Mouse (Mus musculus): ENCODE measurements around the gene Tbx21. TPM values are rescaled to one million over a fixed set of nuclear protein-coding genes. Genes with fewer than 3 reads are reported as not detected.

Tbx21 gene
- polyA plus RNA-seq (2016; fragmentation: Nextera tagmentation; extraction: Ambion mirVana): 0.10 and 0.25 TPM in 2 replicates

DNA sequence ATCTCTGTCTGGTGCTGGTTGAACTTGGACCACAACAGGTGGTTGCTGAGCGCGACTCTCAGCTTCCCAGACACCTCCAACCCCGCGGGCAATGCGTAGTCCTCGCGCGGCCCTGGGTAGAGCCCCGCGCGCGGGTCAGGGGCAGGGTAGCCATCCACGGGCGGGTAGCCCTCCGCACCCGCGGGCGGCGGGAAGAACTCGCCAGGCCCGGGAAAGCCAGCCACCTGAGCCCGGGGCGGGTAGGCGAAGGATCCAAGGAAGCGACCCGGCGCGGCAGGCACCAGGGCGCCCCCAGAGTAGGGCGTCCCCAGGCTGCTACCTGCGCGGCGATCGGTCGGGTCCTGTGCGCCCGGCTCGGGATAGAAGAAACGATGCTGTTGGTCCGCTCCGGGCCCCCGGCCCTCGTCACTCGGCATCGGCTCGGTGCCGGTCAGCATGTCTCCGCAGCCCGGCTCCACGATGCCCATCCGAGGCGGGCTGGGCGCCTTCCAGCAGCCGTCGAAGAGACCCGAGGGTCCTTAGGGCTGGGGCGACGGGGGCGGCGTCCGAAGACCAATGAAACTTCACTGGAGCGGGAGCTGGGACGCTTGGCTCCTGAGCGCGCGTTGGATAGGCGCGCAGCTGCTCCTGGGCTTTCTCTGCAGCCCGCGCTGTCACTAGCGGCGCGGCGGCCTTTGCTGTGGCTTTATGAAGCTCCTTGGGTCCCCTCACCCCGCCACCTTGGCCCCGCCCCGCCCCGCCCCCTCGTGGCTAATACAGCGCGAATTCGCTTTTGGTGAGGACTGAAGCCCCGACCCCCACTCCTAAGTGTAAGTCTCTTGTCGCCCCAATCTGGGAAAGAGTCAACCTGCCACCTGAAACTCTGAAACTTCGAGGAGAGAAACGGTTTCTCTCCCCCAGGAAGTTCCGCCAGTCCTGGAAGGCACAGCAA, at the start of gene Tbx21:
Gene Tbx21 (minus strand): TSS at position 661 of the 931 bp plus-strand sequence.
- peaks cover 42% of the 10 kb centered on the region for H3K4me1 ChIP-seq
- peak within 1 kb of the TSS; percentile 56 for H3K4me3 ChIP-seq
- no peaks in the 10 kb centered on the region for H3K36me3 ChIP-seq
- WGBS: under 1% methylated on average over 87 of the region's 87 CpGs
- 0 out of 2 replicates have a peak within 1 kb of the TSS, but pooled peaks have one; percentile 38 for H3K27ac ChIP-seq (replicated peaks)
- peak; percentile 57 for DNase-seq (ENCODE audit: low spot score)
- H3K27me3 ChIP-seq (ENCODE audit: low read depth, poor library complexity, severe bottlenecking): peaks cover 92% of the 10 kb centered on the region
- no peaks in the 10 kb centered on the region for H3K9me3 ChIP-seq (replicated peaks)

DNA sequence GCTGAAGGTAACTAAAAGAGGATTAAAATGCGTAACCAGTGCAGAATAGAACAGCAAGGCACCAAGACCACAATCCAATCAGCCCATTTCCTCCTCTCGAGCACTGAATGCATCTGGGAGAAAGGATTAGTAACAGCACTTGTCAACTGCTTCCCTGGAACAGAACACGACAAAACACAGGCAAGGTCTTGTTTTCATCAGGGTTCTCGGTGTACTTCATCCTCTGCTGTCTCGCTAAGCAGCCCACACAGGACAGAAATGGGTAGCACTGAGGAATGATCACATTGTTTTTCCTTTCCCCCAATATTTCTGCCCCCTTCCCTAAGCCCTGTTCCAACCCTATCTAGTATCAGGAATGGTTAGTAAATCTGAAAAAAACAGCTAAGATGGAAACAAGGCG, 45.2 kb upstream of the Tbx21 start:
- Histone ChIP-seq H3K9me3 (replicated peaks) (no peaks in the 10 kb centered on the region), H3K27ac (replicated peaks) (no peak overlapping the region), H3K36me3 (peaks cover 100% of the 10 kb centered on the region), H3K27me3 (ENCODE audit: low read depth, poor library complexity, severe bottlenecking) (no peaks in the 10 kb centered on the region), H3K4me3 (no peak overlapping the region), H3K4me1 (no peaks in the 10 kb centered on the region)
- DNase-seq (ENCODE audit: low spot score): no peak
- 71% methylated on average over 6 of the region's 6 CpGs for WGBS

DNA sequence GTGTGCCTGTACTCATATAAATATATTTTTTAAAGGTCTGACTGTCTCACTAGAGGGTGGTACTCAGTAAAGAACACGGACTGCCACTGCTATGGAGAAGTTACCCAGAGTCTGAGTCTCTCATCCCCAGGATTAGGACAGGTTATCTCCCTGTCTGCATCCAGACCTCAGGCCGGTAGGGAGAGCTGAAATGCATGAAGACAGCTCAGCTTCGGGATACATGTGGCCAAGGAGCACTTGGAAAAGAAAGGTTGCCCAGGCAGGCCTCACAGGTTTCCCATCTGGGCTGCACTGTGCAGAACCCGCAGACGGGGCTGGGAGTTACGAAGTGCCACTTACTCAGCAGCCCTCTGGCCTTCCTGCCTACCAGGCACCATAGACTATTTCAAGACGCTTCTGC, 41.9 kb upstream of the Tbx21 start:
- DNase-seq (ENCODE audit: low spot score): no peak
- Histone ChIP-seq H3K4me3 (no peak overlapping the region), H3K27ac (replicated peaks) (no peak overlapping the region), H3K9me3 (replicated peaks) (no peaks in the 10 kb centered on the region), H3K4me1 (peaks cover 18% of the 10 kb centered on the region), H3K36me3 (peaks cover 87% of the 10 kb centered on the region), H3K27me3 (ENCODE audit: low read depth, poor library complexity, severe bottlenecking) (peaks cover 4% of the 10 kb centered on the region; the same call in 1 of the 2 replicates)
- whole genome bisulfite sequencing: 84% methylated on average over 7 of the region's 7 CpGs

DNA sequence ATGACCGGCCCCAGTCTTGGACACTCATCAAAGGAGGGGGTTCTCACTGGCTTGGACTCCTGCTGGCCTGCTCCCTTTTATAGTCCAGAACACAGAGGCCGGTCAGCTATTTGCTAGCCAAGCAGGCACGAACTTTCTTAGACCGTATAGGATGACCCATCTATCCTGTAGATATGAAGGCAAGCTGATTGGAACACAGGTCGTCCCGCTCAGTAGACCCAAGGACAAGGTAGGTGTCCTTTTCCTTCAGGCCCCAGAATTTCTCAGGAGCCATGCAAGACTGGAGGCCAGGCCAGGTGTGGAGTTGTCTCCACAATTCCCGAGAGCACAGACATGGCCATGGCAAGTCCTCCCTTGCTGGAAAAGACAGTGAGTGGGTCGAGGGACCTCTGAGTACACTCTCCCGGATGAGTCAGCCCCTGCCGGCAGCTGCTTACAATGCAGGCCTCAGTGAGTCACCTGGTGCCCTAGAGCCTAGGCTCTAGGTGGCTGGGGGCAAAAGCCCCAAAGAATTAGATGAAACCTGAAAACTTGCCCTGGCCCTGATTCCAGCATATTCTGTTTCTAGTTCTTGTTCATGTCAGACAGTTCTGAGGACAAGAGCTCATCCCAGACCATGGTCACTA, 37.6 kb upstream of the Tbx21 start:
- WGBS: 20% methylated on average over 10 of the region's 10 CpGs
- Histone ChIP-seq H3K4me1 (peaks cover 48% of the 10 kb centered on the region), H3K36me3 (peaks cover 46% of the 10 kb centered on the region), H3K27ac (replicated peaks) (peak overlapping the region; percentile 53), H3K9me3 (replicated peaks) (no peaks in the 10 kb centered on the region), H3K4me3 (peak overlapping the region; percentile 66), H3K27me3 (ENCODE audit: low read depth, poor library complexity, severe bottlenecking) (peaks cover 29% of the 10 kb centered on the region)
- DNase-seq (ENCODE audit: low spot score): peak; percentile 33

DNA sequence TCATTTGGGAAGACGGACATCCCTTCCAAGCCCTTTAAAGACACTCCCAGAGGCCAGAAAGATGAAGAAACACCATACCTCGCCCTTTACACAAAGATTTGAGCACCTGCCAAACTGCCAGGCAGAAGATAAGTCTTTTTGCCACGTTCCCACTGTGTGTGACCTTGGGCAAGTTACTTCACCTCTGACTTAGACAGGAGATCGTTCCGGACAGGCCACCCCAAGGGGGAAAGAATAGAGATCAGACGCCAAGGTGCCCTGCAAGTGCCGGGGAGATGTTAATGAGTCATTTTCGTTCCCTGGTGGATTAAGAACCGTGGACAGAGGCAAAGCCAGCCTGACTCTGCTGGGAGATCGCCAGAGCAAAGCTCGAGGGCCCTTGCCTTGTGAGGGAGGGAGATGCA, 36.9 kb upstream of the Tbx21 start:
- H3K4me1 ChIP-seq: peaks cover 48% of the 10 kb centered on the region
- DNase-seq (ENCODE audit: low spot score): peak; percentile 45
- H3K9me3 ChIP-seq (replicated peaks): no peaks in the 10 kb centered on the region
- H3K4me3 ChIP-seq: peak overlapping the region; percentile 66
- H3K36me3 ChIP-seq: peaks cover 42% of the 10 kb centered on the region
- WGBS: under 1% methylated on average over 11 of the region's 11 CpGs
- H3K27ac ChIP-seq (replicated peaks): peak overlapping the region; percentile 53
- H3K27me3 ChIP-seq (ENCODE audit: low read depth, poor library complexity, severe bottlenecking): peaks cover 36% of the 10 kb centered on the region

DNA sequence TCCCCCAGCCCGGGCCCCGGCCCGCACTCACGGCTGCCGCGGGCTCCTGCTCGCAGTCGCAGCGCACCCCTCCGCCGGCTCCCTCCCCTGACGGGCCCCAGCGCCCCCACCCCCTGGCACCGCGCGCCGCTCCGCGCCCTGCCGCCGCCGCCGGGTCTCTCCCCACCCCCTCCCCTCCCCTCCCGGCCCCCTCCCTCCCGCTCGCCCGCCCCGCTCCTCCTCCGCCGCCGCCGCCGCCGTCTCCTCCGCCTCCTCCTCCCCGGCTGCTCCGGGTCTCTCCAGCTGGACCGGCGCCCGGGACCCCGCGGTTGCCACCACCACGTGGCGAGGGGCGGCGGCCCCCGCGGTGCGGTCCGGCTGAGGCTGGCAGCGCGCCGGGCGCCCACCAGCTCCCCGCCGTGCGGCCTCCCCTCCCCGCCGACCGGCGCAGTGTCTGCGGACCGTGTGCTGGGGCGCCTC, 36.2 kb upstream of the Tbx21 start, which contains the start of gene Tbkbp1:
Gene Tbkbp1 (minus strand): TSS at position 153 of the 459 bp plus-strand sequence.
- Histone ChIP-seq H3K4me1 (peaks cover 52% of the 10 kb centered on the region), H3K9me3 (replicated peaks) (no peaks in the 10 kb centered on the region)
- 1% methylated on average over 37 of the region's 64 CpGs for WGBS

DNA sequence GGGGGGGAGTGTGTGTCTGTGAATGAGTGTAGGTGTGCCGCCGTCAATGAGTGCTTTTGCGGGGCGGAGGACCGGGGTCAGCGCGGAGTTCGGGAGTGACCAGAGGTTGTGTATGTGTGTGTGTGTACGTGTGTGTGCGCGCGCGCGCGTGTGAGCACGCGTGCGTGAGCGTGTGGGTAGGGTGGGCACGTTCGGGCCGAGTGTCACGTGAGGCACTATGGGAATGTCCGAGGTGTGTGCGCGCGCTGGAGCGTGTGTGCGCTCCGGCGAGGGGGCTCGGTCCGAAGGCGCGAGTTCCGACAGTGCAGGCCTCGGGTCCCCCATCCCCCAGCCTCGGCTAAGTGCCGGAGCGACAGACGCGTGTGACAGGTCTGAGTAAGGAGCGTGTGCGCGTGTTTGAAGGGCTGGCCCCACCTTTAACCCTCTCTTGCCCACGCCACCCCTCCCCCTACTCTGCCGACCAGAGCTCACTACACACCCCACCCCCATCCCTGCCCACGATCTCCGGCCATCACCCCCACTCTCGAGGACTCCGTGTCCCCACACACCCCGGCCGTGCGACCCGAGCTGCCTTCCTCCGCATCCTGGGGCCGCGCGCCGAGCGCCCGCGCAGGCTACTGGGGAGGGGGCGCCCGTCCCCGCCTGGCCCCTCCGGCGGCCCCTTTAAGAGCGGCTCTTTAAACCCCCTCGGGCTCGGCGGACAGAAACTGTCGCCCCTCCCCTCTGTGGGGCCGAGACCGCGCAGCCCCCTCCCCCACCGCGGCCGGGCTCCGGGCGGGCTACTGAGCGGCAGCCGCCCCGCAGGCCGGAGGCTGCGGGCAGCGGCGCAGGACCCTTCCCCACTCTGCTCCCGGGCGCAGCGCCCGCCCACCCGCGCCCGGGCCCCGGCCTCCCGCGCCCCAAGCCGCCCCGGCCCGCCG, 35.5 kb upstream of the Tbx21 start:
- H3K4me3 ChIP-seq: peak overlapping the region; percentile 66
- H3K9me3 ChIP-seq (replicated peaks): no peaks in the 10 kb centered on the region
- peaks cover 35% of the 10 kb centered on the region for H3K36me3 ChIP-seq
- DNase-seq (ENCODE audit: low spot score): peak; percentile 86
- 2% methylated on average over 94 of the region's 102 CpGs for WGBS
- H3K27ac ChIP-seq (replicated peaks): peak overlapping the region; percentile 96
- H3K4me1 ChIP-seq: peaks cover 54% of the 10 kb centered on the region
- H3K27me3 ChIP-seq (ENCODE audit: low read depth, poor library complexity, severe bottlenecking): peaks cover 36% of the 10 kb centered on the region

More for the DNA sequence above, 36.2 kb upstream of the Tbx21 start, which contains the start of gene Tbkbp1:
- no peak for DNase-seq (ENCODE audit: low spot score)
- Histone ChIP-seq H3K27me3 (ENCODE audit: low read depth, poor library complexity, severe bottlenecking) (peaks cover 36% of the 10 kb centered on the region), H3K36me3 (peaks cover 36% of the 10 kb centered on the region), H3K4me3 (peak within 1 kb of the TSS; percentile 66), H3K27ac (replicated peaks) (peak within 1 kb of the TSS; percentile 96)

DNA sequence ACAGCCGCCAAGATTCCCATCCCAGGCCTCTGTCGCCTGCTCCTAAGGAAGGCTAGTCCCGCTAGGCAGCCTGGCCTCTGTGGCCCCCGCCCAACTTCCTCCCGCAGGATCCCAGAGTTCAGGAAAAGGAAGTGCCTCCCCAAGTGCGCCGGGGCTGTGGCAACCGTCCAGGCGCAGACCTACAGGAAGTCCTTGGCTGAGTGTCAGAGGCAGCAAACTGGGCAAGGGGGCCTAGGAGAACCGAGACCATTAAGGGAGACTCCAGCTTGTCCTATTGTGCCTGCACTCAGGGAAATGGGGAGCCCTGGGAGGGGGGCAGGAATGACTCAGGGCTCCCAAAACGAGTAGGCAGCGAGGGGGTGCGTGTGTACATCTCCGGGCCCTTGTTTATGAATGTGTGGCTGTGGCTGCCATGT, 34.9 kb upstream of the Tbx21 start:
- peaks cover 36% of the 10 kb centered on the region for H3K27me3 ChIP-seq (ENCODE audit: low read depth, poor library complexity, severe bottlenecking)
- H3K4me1 ChIP-seq: peaks cover 61% of the 10 kb centered on the region
- peak overlapping the region; percentile 96 for H3K27ac ChIP-seq (replicated peaks)
- H3K36me3 ChIP-seq: peaks cover 28% of the 10 kb centered on the region
- peak; percentile 45 for DNase-seq (ENCODE audit: low spot score)
- no peaks in the 10 kb centered on the region for H3K9me3 ChIP-seq (replicated peaks)
- 5% methylated on average over 14 of the region's 14 CpGs for WGBS
- peak overlapping the region; percentile 66 for H3K4me3 ChIP-seq

DNA sequence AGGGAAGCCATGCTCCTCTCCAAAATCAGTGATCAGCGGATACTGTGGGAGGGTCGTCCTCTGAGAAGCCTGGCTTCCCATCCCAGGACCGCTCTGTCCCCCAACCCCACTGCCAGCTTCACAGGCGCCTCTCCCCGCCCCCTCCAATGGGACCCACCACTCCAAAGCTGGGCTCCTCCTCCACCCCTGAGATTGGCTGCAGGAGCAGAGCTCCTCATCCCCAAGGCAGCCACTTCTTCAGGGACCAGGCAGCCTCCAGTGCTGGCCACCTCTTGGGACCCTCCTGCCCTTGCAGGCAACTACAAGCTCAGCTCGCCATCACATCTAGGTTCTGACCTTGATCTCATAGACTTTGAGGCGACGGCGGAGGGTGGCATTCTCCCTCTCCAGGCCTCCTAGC, 33.9 kb upstream of the Tbx21 start:
- peaks cover 22% of the 10 kb centered on the region; the same call in 1 of the 2 replicates for H3K36me3 ChIP-seq
- DNase-seq (ENCODE audit: low spot score): no peak
- peaks cover 62% of the 10 kb centered on the region for H3K4me1 ChIP-seq
- peak overlapping the region; percentile 66 for H3K4me3 ChIP-seq
- 17% methylated on average over 9 of the region's 9 CpGs for WGBS
- peaks cover 36% of the 10 kb centered on the region for H3K27me3 ChIP-seq (ENCODE audit: low read depth, poor library complexity, severe bottlenecking)
- peak overlapping the region; percentile 96; the same call in 1 of the 2 replicates for H3K27ac ChIP-seq (replicated peaks)
- no peaks in the 10 kb centered on the region for H3K9me3 ChIP-seq (replicated peaks)

DNA sequence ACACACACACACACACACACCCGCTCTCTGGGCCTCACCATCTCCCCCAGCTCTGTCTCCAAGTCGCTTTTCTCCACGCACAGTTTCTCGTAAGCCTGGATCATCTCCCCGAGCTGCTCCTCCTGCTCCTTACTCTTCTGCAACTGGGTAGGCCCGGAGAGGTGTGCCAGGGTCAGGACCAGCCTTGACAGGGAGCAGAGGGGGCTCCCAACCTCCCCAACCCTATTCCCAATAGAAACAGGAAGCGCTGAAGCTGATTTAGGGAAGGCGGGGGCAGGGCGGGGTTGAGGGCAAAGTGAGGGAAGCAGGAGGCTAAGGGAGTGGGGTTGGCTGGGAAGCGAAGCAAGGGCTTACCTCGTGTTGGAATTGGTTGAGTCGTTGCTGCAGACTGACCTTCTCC, 33.5 kb upstream of the Tbx21 start:
- peaks cover 60% of the 10 kb centered on the region for H3K4me1 ChIP-seq
- peaks cover 36% of the 10 kb centered on the region for H3K27me3 ChIP-seq (ENCODE audit: low read depth, poor library complexity, severe bottlenecking)
- H3K36me3 ChIP-seq: peaks cover 21% of the 10 kb centered on the region; the same call in 1 of the 2 replicates
- 0 out of 2 replicates have a peak overlapping the region, but pooled peaks have one; percentile 5 for H3K27ac ChIP-seq (replicated peaks)
- H3K9me3 ChIP-seq (replicated peaks): no peaks in the 10 kb centered on the region
- H3K4me3 ChIP-seq: peak overlapping the region; percentile 66; the same call in 1 of the 2 replicates
- DNase-seq (ENCODE audit: low spot score): no peak
- 36% methylated on average over 12 of the region's 12 CpGs for WGBS

DNA sequence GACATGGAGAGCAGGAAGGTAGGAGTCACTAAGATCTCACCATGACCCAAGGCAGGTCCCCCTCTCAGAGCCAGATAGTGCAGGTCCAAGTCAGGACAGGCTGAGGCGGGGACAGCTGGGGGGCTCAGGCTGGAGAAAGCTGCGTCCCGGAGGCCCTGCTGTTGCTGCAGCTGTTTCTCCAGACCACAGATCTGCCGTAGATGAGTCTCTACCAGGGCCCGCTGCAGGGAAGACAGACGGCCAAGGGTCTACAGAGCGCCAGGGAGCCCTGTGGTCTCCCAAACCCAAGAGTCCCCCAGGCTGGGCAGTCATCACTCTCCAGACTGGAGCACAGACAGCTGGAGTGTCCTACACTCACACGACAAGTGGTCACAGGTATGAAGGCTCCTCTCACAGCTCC, 32.2 kb upstream of the Tbx21 start:
- Histone ChIP-seq H3K36me3 (peaks cover 18% of the 10 kb centered on the region; the same call in 1 of the 2 replicates), H3K4me1 (peaks cover 52% of the 10 kb centered on the region), H3K27ac (replicated peaks) (no peak overlapping the region), H3K4me3 (no peak overlapping the region), H3K27me3 (ENCODE audit: low read depth, poor library complexity, severe bottlenecking) (peaks cover 32% of the 10 kb centered on the region), H3K9me3 (replicated peaks) (no peaks in the 10 kb centered on the region)
- DNase-seq (ENCODE audit: low spot score): no peak
- WGBS: 82% methylated on average over 8 of the region's 8 CpGs

Data from midbrain, embryonic 10.5 days (tissue).